Mouse (Mus musculus) forebrain, embryonic 11.5 days (tissue): ENCODE measurements around the gene 1700024P04Rik. TPM values are rescaled to one million over a fixed set of nuclear protein-coding genes. Genes with fewer than 3 reads are reported as not detected.
"Not testable (repeated sequence)": the region's sequence is repeated elsewhere in the genome, so short reads cannot be mapped to it uniquely, and the experiment has no call there.

Source experiments
- ATAC-seq: fragments of 200-750 bp; cut with Nextera tagmentation; replicated peaks from 2 replicates; pipeline ENCODE4 v1.8.0; 2017; ENCODE audit warnings: moderate TSS enrichment; ENCODE audit not compliant: low FRiP score
- DNase-seq: peaks from one replicate; pipeline ENCODE4 v3.0.0-alpha.2; 2017; ENCODE audit warnings: low spot score
- H3K27ac ChIP-seq: fragments of 300-500 bp; sonication (generic); 2 replicates; pipeline ENCODE4 v1.5.1; 2014; ENCODE audit warnings: low read depth, low read length
- H3K27me3 ChIP-seq: fragments of 300-500 bp; sonication (generic); 2 replicates; pipeline ENCODE4 v1.6.1; 2014; ENCODE audit warnings: mild to moderate bottlenecking, low read length, mixed read lengths; ENCODE audit not compliant: control insufficient read depth, insufficient read depth
- H3K36me3 ChIP-seq: fragments of 300-500 bp; sonication (generic); 2 replicates; pipeline ENCODE4 v1.6.1; 2014; ENCODE audit warnings: mild to moderate bottlenecking, low read length, moderate library complexity, mixed read lengths; ENCODE audit not compliant: control insufficient read depth, insufficient read depth
- H3K4me1 ChIP-seq: fragments of 300-500 bp; sonication (generic); replicated peaks from 2 replicates; pipeline ENCODE4 v1.6.1; 2014; ENCODE audit warnings: low read length, mixed read lengths; ENCODE audit not compliant: control insufficient read depth, insufficient read depth
- H3K4me2 ChIP-seq: fragments of 300-500 bp; sonication (generic); 2 replicates; pipeline ENCODE4 v1.6.1; 2014; ENCODE audit warnings: low read depth, mild to moderate bottlenecking, low read length, moderate library complexity, mixed read lengths; ENCODE audit not compliant: severe bottlenecking
- H3K4me3 ChIP-seq: fragments of 300-500 bp; sonication (generic); 2 replicates; pipeline ENCODE4 v1.5.1; 2014; ENCODE audit warnings: low read depth, low read length
- H3K9ac ChIP-seq: fragments of 300-500 bp; sonication (generic); 2 replicates; pipeline ENCODE4 v1.6.1; 2014; ENCODE audit warnings: low read length
- H3K9me3 ChIP-seq: fragments of 300-500 bp; sonication (generic); 2 replicates; pipeline ENCODE4 v1.6.1; 2016; ENCODE audit warnings: low read length, mixed read lengths; ENCODE audit not compliant: control insufficient read depth
- WGBS: fragments of 180-500 bp; shearing (Covaris S2); extraction: QIAGEN DNeasy Blood & Tissue Kit; methylation state at CpG from one replicate; pipeline ENCODE4 v1.1.7; 2014; 5-methylcytosine and 5-hydroxymethylcytosine counted together
- polyA plus RNA-seq: library from polyadenylated mRNA; unstranded; fragments of >200 nt; fragmentation: Nextera tagmentation; extraction: Ambion mirVana; gene quantifications from 2 replicates; pipeline ENCODE4 v1.2.1, GENCODE M21; 2014

The 1700024P04Rik gene
- polyA plus RNA-seq, 1 experiment from 2014 or later = not detected

- not testable (repeated sequence) for H3K36me3 ChIP-seq, H3K9ac ChIP-seq, H3K27me3 ChIP-seq, H3K4me1 ChIP-seq, H3K9me3 ChIP-seq, ATAC-seq, H3K4me3 ChIP-seq, DNase-seq, H3K4me2 ChIP-seq, H3K27ac ChIP-seq
- whole genome bisulfite sequencing = 64% methylated on average over 3 of the region's 3 CpGs
Measured at GRCm38 (mm10) chr13:98976022-98976421, 8.3 kb downstream of the 1700024P04Rik start.

GRCm38 (mm10) chr13:98972090-98972489 is 12.3 kb downstream of the 1700024P04Rik start:
- H3K4me2 ChIP-seq = no peak overlapping the region
- WGBS = 86% methylated on average over 3 of the region's 3 CpGs
- no peak overlapping the region for H3K27ac ChIP-seq
- H3K27me3 ChIP-seq = no peaks in the 10 kb centered on the region
- H3K9me3 ChIP-seq = no peaks in the 10 kb centered on the region
- no peak overlapping the region for H3K4me3 ChIP-seq
- DNase-seq = no peak
- H3K4me1 ChIP-seq = no peaks in the 10 kb centered on the region
- no peaks in the 10 kb centered on the region for H3K36me3 ChIP-seq
- no peak overlapping the region for H3K9ac ChIP-seq
- no peak for ATAC-seq

- Histone ChIP-seq H3K27ac (no peak overlapping the region), H3K36me3 (no peaks in the 10 kb centered on the region), H3K9me3 (no peaks in the 10 kb centered on the region), H3K4me1 (no peaks in the 10 kb centered on the region), H3K27me3 (no peaks in the 10 kb centered on the region), H3K4me2 (no peak overlapping the region), H3K9ac (no peak overlapping the region), H3K4me3 (no peak overlapping the region)
- ATAC-seq (no peak), DNase-seq (no peak)
- WGBS = 77% methylated on average over 5 of the region's 5 CpGs
Measured at GRCm38 (mm10) chr13:98971641-98972040, 12.7 kb downstream of the 1700024P04Rik start.

- 81% methylated on average over 4 of the region's 4 CpGs for WGBS
- Histone ChIP-seq H3K9ac (no peak overlapping the region), H3K36me3 (no peaks in the 10 kb centered on the region), H3K27me3 (no peaks in the 10 kb centered on the region), H3K9me3 (no peaks in the 10 kb centered on the region), H3K4me2 (no peak overlapping the region), H3K4me3 (no peak overlapping the region), H3K27ac (no peak overlapping the region), H3K4me1 (no peaks in the 10 kb centered on the region)
- no peak for DNase-seq
- ATAC-seq = no peak
Measured at GRCm38 (mm10) chr13:98968517-98968916, 15.8 kb downstream of the 1700024P04Rik start.

GRCm38 (mm10) chr13:98967942-98968341 is 16.4 kb downstream of the 1700024P04Rik start:
- Histone ChIP-seq H3K27ac (no peak overlapping the region), H3K9me3 (no peaks in the 10 kb centered on the region), H3K4me2 (no peak overlapping the region), H3K9ac (no peak overlapping the region), H3K4me3 (no peak overlapping the region), H3K4me1 (no peaks in the 10 kb centered on the region), H3K36me3 (no peaks in the 10 kb centered on the region), H3K27me3 (no peaks in the 10 kb centered on the region)
- ATAC-seq = no peak
- DNase-seq = no peak
- 89% methylated on average over 6 of the region's 6 CpGs for WGBS

- Histone ChIP-seq H3K4me1 (no peaks in the 10 kb centered on the region), H3K9me3 (no peaks in the 10 kb centered on the region), H3K9ac (no peak overlapping the region), H3K27me3 (no peaks in the 10 kb centered on the region), H3K4me2 (no peak overlapping the region), H3K4me3 (no peak overlapping the region), H3K36me3 (no peaks in the 10 kb centered on the region), H3K27ac (no peak overlapping the region)
- WGBS = 89% methylated on average over 5 of the region's 5 CpGs
- DNase-seq (no peak), ATAC-seq (no peak)
Measured at GRCm38 (mm10) chr13:98966583-98966982, 17.8 kb downstream of the 1700024P04Rik start.

- ATAC-seq (no peak), DNase-seq (no peak)
- Histone ChIP-seq H3K4me3 (no peak overlapping the region), H3K4me2 (no peak overlapping the region), H3K27ac (no peak overlapping the region), H3K9me3 (no peaks in the 10 kb centered on the region), H3K27me3 (no peaks in the 10 kb centered on the region), H3K9ac (no peak overlapping the region), H3K36me3 (no peaks in the 10 kb centered on the region), H3K4me1 (no peaks in the 10 kb centered on the region)
- WGBS = 100% methylated on average over 1 of the region's 1 CpGs
Measured at GRCm38 (mm10) chr13:98963612-98964011, 20.8 kb downstream of the 1700024P04Rik start.

GRCm38 (mm10) chr13:98958177-98958576 is 26.2 kb downstream of the 1700024P04Rik start:
- 55% methylated on average over 2 of the region's 2 CpGs for WGBS
- H3K4me3 ChIP-seq = no peak overlapping the region

GRCm38 (mm10) chr13:98956209-98956608 is 28.2 kb downstream of the 1700024P04Rik start:
- no peaks in the 10 kb centered on the region for H3K4me1 ChIP-seq
- 81% methylated on average over 2 of the region's 2 CpGs for WGBS
- H3K27me3 ChIP-seq = no peaks in the 10 kb centered on the region
- no peak overlapping the region for H3K4me3 ChIP-seq
- H3K36me3 ChIP-seq = no peaks in the 10 kb centered on the region
- ATAC-seq (no peak), DNase-seq (no peak)
- no peak overlapping the region for H3K27ac ChIP-seq
- H3K9ac ChIP-seq = no peak overlapping the region
- H3K9me3 ChIP-seq = no peaks in the 10 kb centered on the region
- no peak overlapping the region for H3K4me2 ChIP-seq

More at GRCm38 (mm10) chr13:98958177-98958576, 26.2 kb downstream of the 1700024P04Rik start:
- H3K9me3 ChIP-seq = no peaks in the 10 kb centered on the region
- no peak overlapping the region for H3K9ac ChIP-seq
- no peaks in the 10 kb centered on the region for H3K27me3 ChIP-seq
- H3K36me3 ChIP-seq = no peaks in the 10 kb centered on the region
- DNase-seq (no peak), ATAC-seq (no peak)
- no peaks in the 10 kb centered on the region for H3K4me1 ChIP-seq
- H3K27ac ChIP-seq = no peak overlapping the region
- no peak overlapping the region for H3K4me2 ChIP-seq
